Mouse (Mus musculus) stomach, embryonic 14.5 days (tissue): Measurements from ENCODE around the gene Clasp1. TPM values are rescaled to one million over a fixed set of nuclear protein-coding genes. Genes with fewer than 3 reads are reported as not detected.

Experiments used
- ATAC-seq: fragments of 200-750 bp; cut with Nextera tagmentation; 2 replicates; pipeline ENCODE4 v1.8.0; 2017; ENCODE audit warnings: low read depth, moderate TSS enrichment; ENCODE audit not compliant: insufficient number of reproducible peaks, insufficient read depth, low FRiP score
- H3K27ac ChIP-seq: fragments of 300-500 bp; sonication (generic); 2 replicates; pipeline ENCODE4 v1.5.1; 2014; ENCODE audit warnings: mild to moderate bottlenecking, low read length, moderate library complexity, mixed read lengths
- H3K27me3 ChIP-seq: fragments of 300-500 bp; sonication (generic); 2 replicates; pipeline ENCODE4 v1.6.1; 2014; ENCODE audit warnings: low read length, control low read depth, mixed read lengths; ENCODE audit not compliant: control insufficient read depth, insufficient read depth
- H3K36me3 ChIP-seq: fragments of 300-500 bp; sonication (generic); 2 replicates; pipeline ENCODE4 v1.6.1; 2014; ENCODE audit warnings: mild to moderate bottlenecking, control low read depth, low read length, moderate library complexity, mixed read lengths; ENCODE audit not compliant: control insufficient read depth, insufficient read depth
- H3K4me1 ChIP-seq: fragments of 300-500 bp; sonication (generic); 2 replicates; pipeline ENCODE4 v1.6.1; 2014; ENCODE audit warnings: low read length, control low read depth, mixed read lengths; ENCODE audit not compliant: control insufficient read depth, insufficient read depth
- H3K4me2 ChIP-seq: fragments of 300-500 bp; sonication (generic); replicated peaks from 2 replicates; pipeline ENCODE4 v1.6.1; 2014; ENCODE audit warnings: low read depth, low read length, control low read depth
- H3K4me3 ChIP-seq: fragments of 300-500 bp; sonication (generic); 2 replicates; pipeline ENCODE4 v1.5.1; 2014; ENCODE audit warnings: low read depth, low read length, control low read depth
- H3K9ac ChIP-seq: fragments of 300-500 bp; sonication (generic); replicated peaks from 2 replicates; pipeline ENCODE4 v1.6.1; 2014; ENCODE audit warnings: low read depth, mild to moderate bottlenecking, control low read depth, low read length, moderate library complexity, mixed read lengths
- H3K9me3 ChIP-seq: fragments of 300-500 bp; sonication (generic); 2 replicates; pipeline ENCODE4 v1.6.1; 2016; ENCODE audit warnings: low read depth, low read length, control low read depth; ENCODE audit not compliant: control insufficient read depth
- WGBS: fragments of 180-500 bp; shearing (Covaris S2); extraction: QIAGEN DNeasy Blood & Tissue Kit; methylation state at CpG from one replicate; pipeline ENCODE4 v1.1.7; 2014; 5-methylcytosine and 5-hydroxymethylcytosine counted together
- polyA plus RNA-seq: library from polyadenylated mRNA; unstranded; fragments of >200 nt; fragmentation: Nextera tagmentation; extraction: Ambion mirVana; gene quantifications from 2 replicates; pipeline ENCODE4 v1.2.1, GENCODE M21; 2014

Gene Clasp1
- polyA plus RNA-seq, 1 experiment from 2014 or later: 76.5 TPM

DNA sequence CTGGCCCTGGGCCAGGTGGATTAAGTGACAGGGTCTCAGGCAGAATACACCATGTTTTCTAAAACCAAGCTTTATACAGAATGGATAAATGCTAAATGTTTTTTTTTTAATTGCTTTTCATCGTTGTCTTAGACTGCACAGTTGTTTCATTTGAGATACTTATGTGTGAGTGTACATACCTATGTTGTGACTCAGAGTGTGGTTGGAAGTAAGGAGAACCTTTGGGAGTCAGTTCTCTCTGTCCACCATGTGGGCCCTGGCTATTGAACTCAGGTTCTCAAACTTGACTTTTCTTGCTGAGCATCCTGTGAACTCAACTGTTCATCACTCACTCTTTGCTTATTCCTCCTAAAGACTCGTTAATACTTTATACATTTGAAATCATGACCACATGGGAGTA is 58.3 kb downstream of the Clasp1 start:
- H3K9ac ChIP-seq: no peak overlapping the region
- no peak overlapping the region for H3K4me3 ChIP-seq
- H3K9me3 ChIP-seq: no peaks in the 10 kb centered on the region
- no peak overlapping the region for H3K27ac ChIP-seq
- no peak for ATAC-seq
- no peaks in the 10 kb centered on the region for H3K27me3 ChIP-seq
- 90% methylated on average over 2 of the region's 2 CpGs for WGBS
- no peaks in the 10 kb centered on the region for H3K4me1 ChIP-seq
- no peaks in the 10 kb centered on the region for H3K36me3 ChIP-seq
- H3K4me2 ChIP-seq: no peak overlapping the region

- Histone ChIP-seq H3K4me3 (no peak overlapping the region), H3K27ac (no peak overlapping the region), H3K9me3 (no peaks in the 10 kb centered on the region), H3K4me1 (no peaks in the 10 kb centered on the region), H3K9ac (no peak overlapping the region), H3K27me3 (no peaks in the 10 kb centered on the region), H3K36me3 (no peaks in the 10 kb centered on the region), H3K4me2 (no peak overlapping the region)
- WGBS: 95% methylated on average over 1 of the region's 1 CpGs
- ATAC-seq: no peak
These were observed 59.4 kb downstream of the Clasp1 start for GRCm38 (mm10) chr1:118448214-118448613.

GRCm38 (mm10) chr1:118450891-118451450 is 62.1 kb downstream of the Clasp1 start:
- Histone ChIP-seq H3K9me3 (no peaks in the 10 kb centered on the region), H3K4me3 (no peak overlapping the region), H3K4me1 (no peaks in the 10 kb centered on the region), H3K27ac (no peak overlapping the region), H3K9ac (no peak overlapping the region), H3K4me2 (no peak overlapping the region), H3K27me3 (no peaks in the 10 kb centered on the region), H3K36me3 (no peaks in the 10 kb centered on the region)
- WGBS: 84% methylated on average over 3 of the region's 3 CpGs
- no peak for ATAC-seq

GRCm38 (mm10) chr1:118453577-118453976 is 64.7 kb downstream of the Clasp1 start:
- no peaks in the 10 kb centered on the region for H3K27me3 ChIP-seq
- no peak overlapping the region for H3K4me3 ChIP-seq
- no peak overlapping the region for H3K9ac ChIP-seq
- peaks cover 22% of the 10 kb centered on the region for H3K4me1 ChIP-seq
- H3K27ac ChIP-seq: no peak overlapping the region
- ATAC-seq: no peak
- 84% methylated on average over 4 of the region's 4 CpGs for WGBS
- H3K36me3 ChIP-seq: no peaks in the 10 kb centered on the region
- no peaks in the 10 kb centered on the region for H3K9me3 ChIP-seq
- no peak overlapping the region for H3K4me2 ChIP-seq

GRCm38 (mm10) chr1:118454817-118455216 is 66.0 kb downstream of the Clasp1 start:
- H3K27me3 ChIP-seq: no peaks in the 10 kb centered on the region
- WGBS: 92% methylated on average over 4 of the region's 4 CpGs
- no peak overlapping the region for H3K4me3 ChIP-seq
- no peak for ATAC-seq
- peaks cover 22% of the 10 kb centered on the region for H3K4me1 ChIP-seq
- H3K27ac ChIP-seq: no peak overlapping the region
- H3K36me3 ChIP-seq: no peaks in the 10 kb centered on the region
- no peak overlapping the region for H3K4me2 ChIP-seq
- no peak overlapping the region for H3K9ac ChIP-seq
- H3K9me3 ChIP-seq: no peaks in the 10 kb centered on the region

- no peak for ATAC-seq
- Histone ChIP-seq H3K9ac (no peak overlapping the region), H3K9me3 (no peaks in the 10 kb centered on the region), H3K4me1 (peaks cover 22% of the 10 kb centered on the region), H3K27ac (0 out of 2 replicates have a peak overlapping the region, but pooled peaks have one; percentile 21), H3K36me3 (no peaks in the 10 kb centered on the region; the same call in 1 of the 2 replicates), H3K4me3 (no peak overlapping the region), H3K27me3 (no peaks in the 10 kb centered on the region), H3K4me2 (peak overlapping the region; percentile 20; the same call in 1 of the 2 replicates)
- WGBS: 55% methylated on average over 11 of the region's 11 CpGs
These were observed 68.5 kb downstream of the Clasp1 start for GRCm38 (mm10) chr1:118457256-118457882.

- no peak overlapping the region for H3K9ac ChIP-seq
- H3K4me3 ChIP-seq: no peak overlapping the region
- ATAC-seq: no peak
- no peaks in the 10 kb centered on the region; the same call in 1 of the 2 replicates for H3K36me3 ChIP-seq
- no peaks in the 10 kb centered on the region for H3K9me3 ChIP-seq
- H3K4me2 ChIP-seq: peak overlapping the region; percentile 20; the same call in 1 of the 2 replicates
- 43% methylated on average over 1 of the region's 1 CpGs for WGBS
- peaks cover 22% of the 10 kb centered on the region for H3K4me1 ChIP-seq
- H3K27me3 ChIP-seq: no peaks in the 10 kb centered on the region
- H3K27ac ChIP-seq: 0 out of 2 replicates have a peak overlapping the region, but pooled peaks have one; percentile 21
These were observed 69.0 kb downstream of the Clasp1 start for GRCm38 (mm10) chr1:118457883-118458259.

- WGBS: 33% methylated on average over 3 of the region's 3 CpGs
- peaks cover 22% of the 10 kb centered on the region for H3K4me1 ChIP-seq
- no peaks in the 10 kb centered on the region for H3K9me3 ChIP-seq
- peak overlapping the region; percentile 94; the same call in 1 of the 2 replicates for H3K27ac ChIP-seq
- H3K4me2 ChIP-seq: peak overlapping the region; percentile 54
- H3K4me3 ChIP-seq: 0 out of 2 replicates have a peak overlapping the region, but pooled peaks have one; percentile 43
- peaks cover under 1% of the 10 kb centered on the region for H3K36me3 ChIP-seq
- no peaks in the 10 kb centered on the region for H3K27me3 ChIP-seq
- ATAC-seq: no peak
- no peak overlapping the region for H3K9ac ChIP-seq
These were observed 69.4 kb downstream of the Clasp1 start for GRCm38 (mm10) chr1:118458279-118458678.
